Mouse (Mus musculus): ENCODE data around the gene Tuba4a. TPM values are rescaled to one million over a fixed set of nuclear protein-coding genes. Genes with fewer than 3 reads are reported as not detected.

Gene Tuba4a
- polyA plus RNA-seq, 1 experiment from 2014 or later, result 298 TPM

- peak; percentile 46 for DNase-seq
- ATAC-seq, result no peak
- H3K27me3 ChIP-seq (ENCODE audit: insufficient read depth, low read length), result no peaks in the 10 kb centered on the region
- no peak overlapping the region for H3K4me2 ChIP-seq (ENCODE audit: low read depth, low read length)
- no peak overlapping the region for H3K27ac ChIP-seq (ENCODE audit: low read depth)
- H3K36me3 ChIP-seq (replicated peaks; ENCODE audit: insufficient read depth, low read length), result peaks cover 60% of the 10 kb centered on the region
- no peak overlapping the region for H3K9ac ChIP-seq (replicated peaks)
- H3K4me1 ChIP-seq (ENCODE audit: insufficient read depth), result peaks cover 24% of the 10 kb centered on the region
- WGBS (ENCODE audit: insufficient replicate concordance), result 45% methylated on average over 2 of the region's 2 CpGs
- no peaks in the 10 kb centered on the region for H3K9me3 ChIP-seq (ENCODE audit: low read length)
- TF ChIP-seq CTCF (IDR thresholded peaks at IDR 0.05; ENCODE audit: low read depth) (no peak), EP300 (IDR thresholded peaks at IDR 0.05; ENCODE audit: low read depth) (no peak)
- no peak overlapping the region for H3K4me3 ChIP-seq (ENCODE audit: low read depth, low read length)
Observed at GRCm38 (mm10) chr1:75187914-75188483, 31.7 kb downstream of the Tuba4a start.

GRCm38 (mm10) chr1:75187126-75187525 is 32.5 kb downstream of the Tuba4a start:
- Histone ChIP-seq H3K9ac (replicated peaks) (no peak overlapping the region), H3K36me3 (replicated peaks; ENCODE audit: insufficient read depth, low read length) (peaks cover 69% of the 10 kb centered on the region), H3K27ac (ENCODE audit: low read depth) (no peak overlapping the region), H3K9me3 (ENCODE audit: low read length) (0 out of 2 replicates have a peak, but pooled peaks cover 2% of the 10 kb centered on the region), H3K4me2 (ENCODE audit: low read depth, low read length) (no peak overlapping the region), H3K4me1 (ENCODE audit: insufficient read depth) (peaks cover 24% of the 10 kb centered on the region), H3K4me3 (ENCODE audit: low read depth, low read length) (no peak overlapping the region), H3K27me3 (ENCODE audit: insufficient read depth, low read length) (no peaks in the 10 kb centered on the region)
- no peak for ATAC-seq
- DNase-seq, result no peak
- TF ChIP-seq CTCF (IDR thresholded peaks at IDR 0.05; ENCODE audit: low read depth) (no peak), EP300 (IDR thresholded peaks at IDR 0.05; ENCODE audit: low read depth) (no peak)

- no peak for ATAC-seq
- Histone ChIP-seq H3K27ac (ENCODE audit: low read depth) (no peak overlapping the region), H3K9me3 (ENCODE audit: low read length) (0 out of 2 replicates have a peak, but pooled peaks cover 2% of the 10 kb centered on the region), H3K9ac (replicated peaks) (no peak overlapping the region), H3K4me3 (ENCODE audit: low read depth, low read length) (no peak overlapping the region), H3K4me2 (ENCODE audit: low read depth, low read length) (no peak overlapping the region), H3K27me3 (ENCODE audit: insufficient read depth, low read length) (no peaks in the 10 kb centered on the region), H3K4me1 (ENCODE audit: insufficient read depth) (peaks cover 19% of the 10 kb centered on the region), H3K36me3 (replicated peaks; ENCODE audit: insufficient read depth, low read length) (peaks cover 78% of the 10 kb centered on the region)
- TF ChIP-seq CTCF (IDR thresholded peaks at IDR 0.05; ENCODE audit: low read depth) (no peak), EP300 (IDR thresholded peaks at IDR 0.05; ENCODE audit: low read depth) (no peak)
- WGBS (ENCODE audit: insufficient replicate concordance), result 91% methylated on average over 11 of the region's 11 CpGs
- DNase-seq, result no peak
Observed at GRCm38 (mm10) chr1:75185495-75185894, 34.2 kb downstream of the Tuba4a start.

GRCm38 (mm10) chr1:75182160-75182559 is 37.5 kb downstream of the Tuba4a start:
- ATAC-seq (no peak), DNase-seq (no peak)
- peaks cover 70% of the 10 kb centered on the region for H3K36me3 ChIP-seq (replicated peaks; ENCODE audit: insufficient read depth, low read length)

GRCm38 (mm10) chr1:75181377-75181870 is 38.2 kb downstream of the Tuba4a start:
- DNase-seq (no peak), ATAC-seq (no peak)
- H3K27me3 ChIP-seq (ENCODE audit: insufficient read depth, low read length), result no peaks in the 10 kb centered on the region
- no peak overlapping the region for H3K27ac ChIP-seq (ENCODE audit: low read depth)
- H3K9ac ChIP-seq (replicated peaks), result no peak overlapping the region
- no peak for TF ChIP-seq CTCF (IDR thresholded peaks at IDR 0.05; ENCODE audit: low read depth)
- no peak for TF ChIP-seq EP300 (IDR thresholded peaks at IDR 0.05; ENCODE audit: low read depth)
- no peak overlapping the region for H3K4me2 ChIP-seq (ENCODE audit: low read depth, low read length)
- no peak overlapping the region for H3K4me3 ChIP-seq (ENCODE audit: low read depth, low read length)
- peaks cover 13% of the 10 kb centered on the region for H3K4me1 ChIP-seq (ENCODE audit: insufficient read depth)
- peaks cover 70% of the 10 kb centered on the region for H3K36me3 ChIP-seq (replicated peaks; ENCODE audit: insufficient read depth, low read length)
- 88% methylated on average over 4 of the region's 4 CpGs for WGBS (ENCODE audit: insufficient replicate concordance)
- 0 out of 2 replicates have a peak, but pooled peaks cover 2% of the 10 kb centered on the region for H3K9me3 ChIP-seq (ENCODE audit: low read length)

More at GRCm38 (mm10) chr1:75182160-75182559, 37.5 kb downstream of the Tuba4a start:
- H3K4me2 ChIP-seq (ENCODE audit: low read depth, low read length), result no peak overlapping the region
- H3K4me3 ChIP-seq (ENCODE audit: low read depth, low read length), result no peak overlapping the region
- peak; percentile 46 for TF ChIP-seq CTCF (IDR thresholded peaks at IDR 0.05; ENCODE audit: low read depth)
- TF ChIP-seq EP300 (IDR thresholded peaks at IDR 0.05; ENCODE audit: low read depth), result no peak
- peaks cover 13% of the 10 kb centered on the region for H3K4me1 ChIP-seq (ENCODE audit: insufficient read depth)
- H3K9me3 ChIP-seq (ENCODE audit: low read length), result 0 out of 2 replicates have a peak, but pooled peaks cover 2% of the 10 kb centered on the region
- WGBS (ENCODE audit: insufficient replicate concordance), result 72% methylated on average over 4 of the region's 4 CpGs
- no peak overlapping the region for H3K9ac ChIP-seq (replicated peaks)
- H3K27ac ChIP-seq (ENCODE audit: low read depth), result no peak overlapping the region
- H3K27me3 ChIP-seq (ENCODE audit: insufficient read depth, low read length), result no peaks in the 10 kb centered on the region

- peak overlapping the region; percentile 97 for H3K4me2 ChIP-seq (ENCODE audit: low read depth, low read length)
- peak overlapping the region; percentile 59 for H3K27ac ChIP-seq (ENCODE audit: low read depth)
- peak overlapping the region; percentile 83 for H3K4me3 ChIP-seq (ENCODE audit: low read depth, low read length)
- no peak for DNase-seq
- H3K9me3 ChIP-seq (ENCODE audit: low read length), result 0 out of 2 replicates have a peak, but pooled peaks cover 2% of the 10 kb centered on the region
- H3K4me1 ChIP-seq (ENCODE audit: insufficient read depth), result peaks cover 13% of the 10 kb centered on the region
- 45% methylated on average over 7 of the region's 7 CpGs for WGBS (ENCODE audit: insufficient replicate concordance)
- H3K36me3 ChIP-seq (replicated peaks; ENCODE audit: insufficient read depth, low read length), result peaks cover 70% of the 10 kb centered on the region
- H3K27me3 ChIP-seq (ENCODE audit: insufficient read depth, low read length), result no peaks in the 10 kb centered on the region
- ATAC-seq, result no peak
- no peak for TF ChIP-seq CTCF (IDR thresholded peaks at IDR 0.05; ENCODE audit: low read depth)
- TF ChIP-seq EP300 (IDR thresholded peaks at IDR 0.05; ENCODE audit: low read depth), result no peak
- H3K9ac ChIP-seq (replicated peaks), result no peak overlapping the region
Observed at GRCm38 (mm10) chr1:75180741-75181140, 38.9 kb downstream of the Tuba4a start.
